Mouse (Mus musculus) thymus, adult 2 months (tissue): Measurements from ENCODE around the gene Gm5286. TPM values are rescaled to one million over a fixed set of nuclear protein-coding genes. Genes with fewer than 3 reads are reported as not detected.
"Not testable (repeated sequence)": the region's sequence is repeated elsewhere in the genome, so short reads cannot be mapped to it uniquely, and the experiment has no call there.

Source experiments
- DNase-seq: peaks from one replicate; pipeline ENCODE4 v3.0.0; 2021
- H3K27ac ChIP-seq: fragments of 200-500 bp; 2 replicates; pipeline ENCODE4 v1.5.1; 2012; ENCODE audit warnings: low read length, control low read depth; ENCODE audit not compliant: control insufficient read depth, insufficient read depth
- H3K27me3 ChIP-seq: fragments of 200-500 bp; 2 replicates; pipeline ENCODE4 v1.6.1; 2012; ENCODE audit warnings: mild to moderate bottlenecking, low read length, moderate library complexity, mixed read lengths; ENCODE audit not compliant: control insufficient read depth, insufficient read depth
- H3K36me3 ChIP-seq: fragments of 200-500 bp; 2 replicates; pipeline ENCODE4 v1.6.1; 2012; ENCODE audit warnings: mild to moderate bottlenecking, low read length, moderate library complexity; ENCODE audit not compliant: control insufficient read depth, insufficient read depth
- H3K4me1 ChIP-seq: fragments of 200-500 bp; replicated peaks from 2 replicates; pipeline ENCODE4 v1.6.1; 2012; ENCODE audit warnings: low read length; ENCODE audit not compliant: control insufficient read depth, insufficient read depth
- H3K4me3 ChIP-seq: fragments of 200-500 bp; 2 replicates; pipeline ENCODE4 v1.5.1; 2012; ENCODE audit warnings: mild to moderate bottlenecking, low read length, control low read depth, moderate library complexity; ENCODE audit not compliant: control insufficient read depth, insufficient read depth
- WGBS: fragments of 180-500 bp; shearing (Covaris S2); methylation state at CpG from one replicate; pipeline ENCODE4 v1.1.7; 2018; 5-methylcytosine and 5-hydroxymethylcytosine counted together
- polyA plus RNA-seq: library from polyadenylated mRNA; depleted of rRNA; stranded (reverse); fragments of >200 nt; gene quantifications from 2 replicates; pipeline ENCODE4 v1.2.3, GENCODE M21; 2012; rRNA removed

The Gm5286 gene
- not detected in 2 replicates for polyA plus RNA-seq

GRCm38 (mm10) chr3:94196414-94196813, at the start of gene Gm5286:
Gm5286 (plus strand) TSS chr3:94196714.
- WGBS = 95% methylated on average over 3 of the region's 4 CpGs
- not testable (repeated sequence) for DNase-seq, H3K27ac ChIP-seq, H3K4me1 ChIP-seq, H3K36me3 ChIP-seq, H3K27me3 ChIP-seq, H3K4me3 ChIP-seq

GRCm38 (mm10) chr3:94167351-94167750, 29.2 kb upstream of the Gm5286 start:
- not testable (repeated sequence) for H3K36me3 ChIP-seq, DNase-seq, H3K27me3 ChIP-seq, H3K4me3 ChIP-seq, H3K4me1 ChIP-seq, H3K27ac ChIP-seq

- not testable (repeated sequence) for H3K27ac ChIP-seq, H3K4me1 ChIP-seq, H3K27me3 ChIP-seq, DNase-seq, H3K36me3 ChIP-seq, H3K4me3 ChIP-seq
- 93% methylated on average over 1 of the region's 1 CpGs for WGBS
These were observed 18.4 kb upstream of the Gm5286 start, which contains the start of gene Gm10696 for GRCm38 (mm10) chr3:94178093-94178492. Gm10696 (minus strand) TSS chr3:94178193.

Other genes with a start within 250 kb of the Gm5286 start
- gene Tdpoz5, start 235.4 kb upstream of the Gm5286 start, polyA plus RNA-seq = not detected in 2 replicates
- not detected in 2 replicates for gene Gm9125, start 141.8 kb upstream of the Gm5286 start, polyA plus RNA-seq
- not detected in 2 replicates for gene Gm10697, start 124.1 kb upstream of the Gm5286 start, polyA plus RNA-seq
- gene Gm10696, start 18.5 kb upstream of the Gm5286 start, polyA plus RNA-seq = 0.04 TPM in 1 of 2 replicates, not detected in the other
- gene Gm4778, start 67.3 kb downstream of the Gm5286 start, polyA plus RNA-seq = not detected in 2 replicates
- gene Them4, start 113.4 kb downstream of the Gm5286 start, polyA plus RNA-seq = 1.8 and 2.3 TPM in 2 replicates
- gene Them5, start 145.4 kb downstream of the Gm5286 start, polyA plus RNA-seq = 0.27 and 0.35 TPM in 2 replicates
- gene C2cd4d, start 165.7 kb downstream of the Gm5286 start, polyA plus RNA-seq = 0.39 and 0.55 TPM in 2 replicates
- gene Rorc, start 176.1 kb downstream of the Gm5286 start, polyA plus RNA-seq = 296 and 308 TPM in 2 replicates
- 6.0 and 6.1 TPM in 2 replicates for gene Lingo4, start 201.8 kb downstream of the Gm5286 start, polyA plus RNA-seq
- 2.6 and 4.1 TPM in 2 replicates for gene Tdrkh, start 216.6 kb downstream of the Gm5286 start, polyA plus RNA-seq
- gene Mrpl9, start 246.6 kb downstream of the Gm5286 start, polyA plus RNA-seq = 46.4 and 47.5 TPM in 2 replicates
- gene Oaz3, start 247.2 kb downstream of the Gm5286 start, polyA plus RNA-seq = 0.43 and 0.71 TPM in 2 replicates